Mouse (Mus musculus): ENCODE results near the gene Arhgap6.

DNA sequence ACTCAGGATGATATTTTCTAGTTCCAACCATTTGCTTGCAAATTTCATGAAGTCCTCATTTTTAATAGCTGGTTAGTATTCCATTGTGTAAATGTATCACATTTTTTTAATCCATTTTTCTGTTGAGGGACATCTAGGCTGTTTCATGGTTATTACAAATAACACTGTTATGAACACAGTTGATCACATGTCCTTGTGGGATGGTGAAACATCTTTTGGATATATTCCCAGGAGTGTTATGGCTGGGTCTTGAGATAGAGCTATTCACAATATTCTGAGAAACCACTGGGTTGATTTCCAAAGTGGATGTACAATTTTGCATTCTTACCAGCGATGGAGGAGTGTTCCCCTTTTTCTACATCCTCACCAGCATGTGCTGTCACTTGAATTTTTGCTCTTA, 137.5 kb downstream of the Arhgap6 start:
- no peak for TF ChIP-seq CTCF (IDR thresholded peaks at IDR 0.05)
- TF ChIP-seq EP300 (IDR thresholded peaks at IDR 0.05): no peak
